Mouse (Mus musculus) brain, embryonic 14.5 days (tissue): ENCODE data around the gene Mef2a. TPM values are rescaled to one million over a fixed set of nuclear protein-coding genes. Genes with fewer than 3 reads are reported as not detected.

Experiments used
- DNase-seq: peaks from one replicate; pipeline ENCODE4 v3.0.0-alpha.2; 2011; ENCODE audit warnings: low read depth
- CTCF ChIP-seq: fragments of 200-500 bp; IDR thresholded peaks from 2 replicates; pipeline ENCODE4 v1.5.1; 2012; ENCODE audit warnings: inconsistent platforms, mild to moderate bottlenecking, moderate library complexity, borderline replicate concordance; ENCODE audit not compliant: insufficient read depth, insufficient read length; ENCODE audit errors: extremely low read depth
- POLR2A ChIP-seq: fragments of 200-500 bp; IDR thresholded peaks from 2 replicates; pipeline ENCODE4 v1.6.1; 2012; ENCODE audit warnings: mild to moderate bottlenecking, inconsistent platforms, borderline replicate concordance; ENCODE audit not compliant: poor library complexity, insufficient read depth, insufficient read length, severe bottlenecking; ENCODE audit errors: extremely low read depth
- polyA plus RNA-seq: library from polyadenylated mRNA; depleted of rRNA; stranded (reverse); fragments of >200 nt; gene quantifications from 2 replicates; pipeline ENCODE4 v1.2.3, GENCODE M21; 2012

Gene Mef2a
- polyA plus RNA-seq, 1 experiment: 41.6 TPM

DNA sequence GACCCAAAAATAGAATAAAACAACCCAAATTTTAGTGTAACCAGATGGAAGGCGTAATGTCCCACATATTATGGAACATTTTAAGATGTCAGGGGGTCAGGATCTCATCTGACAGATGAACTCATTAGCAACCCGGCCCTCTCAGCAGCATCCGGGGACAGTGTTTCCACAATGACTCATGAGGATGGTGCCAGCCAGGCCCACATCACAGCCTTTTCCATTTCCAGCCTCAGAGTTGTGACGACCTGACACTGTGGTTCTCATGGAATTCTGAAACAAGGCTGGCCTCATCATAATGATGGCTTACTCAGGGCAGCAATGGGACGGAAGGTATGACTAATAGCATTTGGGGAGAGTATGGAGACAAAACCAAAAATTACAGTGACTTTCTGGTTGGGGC lies 18.1 kb upstream of the Mef2a start:
- DNase-seq: no peak
- TF ChIP-seq POLR2A: no peak
- no peak for TF ChIP-seq CTCF

DNA sequence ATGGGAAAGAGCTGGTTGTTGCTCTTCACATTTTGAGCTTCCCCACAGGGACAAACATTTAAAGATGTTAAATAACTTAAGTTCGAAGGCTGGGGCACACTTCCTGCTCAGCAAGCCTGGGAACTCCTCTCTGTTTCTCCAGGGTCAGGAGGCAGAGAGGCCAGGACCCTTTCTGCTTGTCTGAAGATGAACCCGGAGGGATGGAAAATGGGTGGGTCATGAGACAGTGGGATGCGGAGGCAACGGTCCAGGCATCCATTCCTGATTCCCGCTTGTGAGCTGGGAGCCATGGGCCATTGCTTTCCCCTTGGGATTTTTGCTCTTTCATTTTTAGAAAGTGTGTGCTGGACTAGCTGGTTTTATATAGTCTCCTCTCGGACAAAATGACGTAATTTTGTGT lies 17.4 kb upstream of the Mef2a start:
- peak; percentile 12 for DNase-seq
- no peak for TF ChIP-seq CTCF
- no peak for TF ChIP-seq POLR2A

DNA sequence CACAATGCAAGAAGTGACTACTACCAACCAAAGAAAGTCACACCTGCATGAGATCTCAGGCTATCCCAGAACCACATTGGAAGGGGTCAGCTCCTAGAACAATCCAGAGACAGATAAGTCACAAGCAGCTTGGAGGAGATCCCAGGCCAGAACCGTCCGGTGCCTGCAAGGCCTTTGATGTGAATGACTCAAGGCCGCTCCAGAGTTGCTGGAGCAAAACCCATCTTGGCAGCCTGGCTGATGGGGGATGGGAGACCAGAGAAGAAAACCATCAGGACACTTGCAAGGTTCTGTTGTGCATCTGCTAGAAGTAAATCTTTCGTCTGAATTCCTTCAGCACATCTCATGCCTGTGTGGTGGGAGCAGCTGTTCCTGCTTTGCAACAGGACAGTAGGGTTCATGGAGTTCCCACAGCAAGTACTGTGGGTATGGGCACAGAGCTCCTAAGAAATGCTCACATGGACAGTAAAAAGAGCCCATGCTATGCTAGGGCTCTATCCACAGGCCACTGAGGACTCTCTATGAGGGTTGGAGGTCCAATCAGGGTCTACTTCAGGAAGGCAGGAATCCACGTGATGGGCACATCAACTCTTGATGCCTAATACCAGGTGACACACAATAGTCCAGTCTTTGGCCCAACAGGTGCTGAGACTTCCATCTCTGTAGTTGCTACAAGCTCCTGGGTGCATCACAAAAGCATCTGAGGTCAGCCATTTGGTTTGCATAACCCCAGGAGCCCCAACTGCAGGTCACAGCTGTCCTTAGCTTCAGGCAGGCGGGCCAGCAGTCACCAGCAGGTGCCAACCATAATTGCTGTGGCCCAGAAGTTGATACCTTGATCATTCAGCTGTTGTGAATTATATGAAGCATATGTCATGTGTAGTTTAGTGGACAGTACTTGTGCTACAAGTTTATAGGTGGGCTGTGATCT lies 12.5 kb upstream of the Mef2a start:
- TF ChIP-seq POLR2A: no peak
- TF ChIP-seq CTCF: no peak
- no peak for DNase-seq

DNA sequence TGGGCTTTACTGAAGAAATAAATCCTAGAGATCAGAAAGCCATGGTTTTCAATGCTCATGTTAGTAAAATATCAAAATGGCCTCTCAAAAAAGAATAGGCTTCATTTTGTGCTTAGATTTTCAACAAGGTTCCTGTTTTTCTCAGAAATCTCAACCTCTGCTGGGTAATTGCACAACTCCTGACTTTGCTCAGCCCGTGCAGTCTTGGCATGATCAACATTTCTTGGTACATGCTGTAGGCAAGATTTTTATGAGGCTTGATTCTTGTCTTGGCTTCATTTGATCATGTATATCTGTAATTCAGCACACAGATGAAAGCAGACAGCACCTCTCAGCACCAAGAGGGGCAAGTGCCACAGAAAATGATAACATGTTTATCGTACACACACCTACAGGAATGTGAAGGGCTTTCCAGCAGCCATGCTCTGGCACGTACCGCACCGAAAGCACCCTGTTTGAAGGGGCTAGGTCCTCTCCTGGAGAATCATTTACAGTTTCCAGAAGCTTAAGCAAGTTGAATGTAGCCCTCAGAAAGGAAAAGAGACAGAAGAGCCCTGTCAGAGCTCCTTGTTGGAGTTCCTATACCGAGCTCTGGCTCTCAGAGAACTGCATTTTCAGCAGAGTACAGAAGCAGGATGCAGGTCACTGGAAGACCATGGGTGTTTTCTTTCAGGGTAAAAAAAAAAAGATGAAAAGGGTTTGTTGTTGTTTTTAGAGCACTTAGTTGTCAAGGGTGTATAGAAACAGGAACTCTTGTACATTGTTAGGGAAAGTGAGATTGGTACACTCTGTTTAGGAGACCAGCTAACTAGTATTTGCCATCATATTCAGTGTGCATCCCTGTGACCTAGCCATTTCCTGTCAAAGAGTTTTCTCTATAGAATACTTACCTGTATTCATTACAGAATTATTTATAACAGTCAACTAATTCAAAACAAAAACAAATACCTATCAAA lies 7.8 kb upstream of the Mef2a start:
- DNase-seq: no peak
- no peak for TF ChIP-seq POLR2A
- no peak for TF ChIP-seq CTCF

DNA sequence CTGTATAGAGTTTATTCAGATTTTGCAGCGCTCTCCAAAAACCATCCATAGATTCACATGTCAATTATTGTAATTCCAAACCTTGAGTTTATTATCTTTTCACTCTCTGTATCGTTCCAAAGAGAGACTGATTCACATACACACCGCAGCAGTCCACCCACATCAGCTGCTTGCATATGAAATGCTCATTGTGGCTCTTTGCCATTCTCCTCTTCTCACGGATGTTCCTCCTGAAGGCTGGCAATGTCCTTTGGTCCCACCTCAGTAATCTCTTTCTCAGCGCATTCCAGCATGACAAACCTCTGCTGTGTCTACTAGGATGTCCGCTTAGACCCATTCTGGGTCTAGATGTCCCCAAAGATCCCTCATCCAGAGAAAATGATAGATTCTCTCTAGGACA lies 4.1 kb upstream of the Mef2a start:
- no peak for TF ChIP-seq POLR2A
- TF ChIP-seq CTCF: no peak
- no peak for DNase-seq

DNA sequence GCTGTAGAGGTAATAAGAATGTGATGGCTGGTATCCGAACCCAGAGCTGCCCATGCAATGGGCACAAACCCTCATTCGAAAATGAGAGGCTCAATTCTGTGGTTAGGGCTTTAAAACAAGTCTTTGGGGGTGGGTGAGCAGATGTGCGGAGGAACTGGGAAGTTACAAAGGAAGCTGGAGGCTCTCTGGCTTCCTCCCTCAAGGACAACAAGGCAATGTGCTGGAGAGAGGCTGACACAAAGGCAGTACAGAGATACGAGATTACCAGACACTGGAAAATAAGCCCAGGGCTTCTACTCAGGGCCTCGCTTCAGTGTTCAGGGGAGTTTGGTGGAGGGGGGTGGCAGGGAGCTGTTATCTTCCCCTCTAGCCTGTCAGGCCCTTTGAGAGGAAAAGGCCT lies 1.3 kb upstream of the Mef2a start:
- no peak for TF ChIP-seq POLR2A
- no peak for TF ChIP-seq CTCF
- peak; percentile 36 for DNase-seq

DNA sequence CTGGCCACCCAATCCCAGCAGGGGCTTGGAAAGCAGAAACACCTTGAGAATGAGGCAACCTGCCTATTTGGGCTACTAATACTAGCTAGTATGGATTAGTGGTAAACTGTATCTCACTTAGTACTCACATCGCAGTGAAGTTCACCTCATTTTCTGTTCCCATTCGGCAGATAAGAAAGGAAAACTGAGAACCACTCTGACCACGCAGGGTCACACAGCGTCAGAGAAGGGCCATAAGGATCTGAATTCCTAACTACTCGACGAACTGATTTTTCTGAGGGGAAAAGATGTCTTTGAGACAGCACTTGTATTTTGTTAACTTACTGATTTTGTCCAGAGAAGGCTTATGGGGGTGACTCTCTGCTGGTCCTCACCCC lies 914 bp upstream of the Mef2a start:
- no peak for TF ChIP-seq CTCF
- TF ChIP-seq POLR2A: no peak

DNA sequence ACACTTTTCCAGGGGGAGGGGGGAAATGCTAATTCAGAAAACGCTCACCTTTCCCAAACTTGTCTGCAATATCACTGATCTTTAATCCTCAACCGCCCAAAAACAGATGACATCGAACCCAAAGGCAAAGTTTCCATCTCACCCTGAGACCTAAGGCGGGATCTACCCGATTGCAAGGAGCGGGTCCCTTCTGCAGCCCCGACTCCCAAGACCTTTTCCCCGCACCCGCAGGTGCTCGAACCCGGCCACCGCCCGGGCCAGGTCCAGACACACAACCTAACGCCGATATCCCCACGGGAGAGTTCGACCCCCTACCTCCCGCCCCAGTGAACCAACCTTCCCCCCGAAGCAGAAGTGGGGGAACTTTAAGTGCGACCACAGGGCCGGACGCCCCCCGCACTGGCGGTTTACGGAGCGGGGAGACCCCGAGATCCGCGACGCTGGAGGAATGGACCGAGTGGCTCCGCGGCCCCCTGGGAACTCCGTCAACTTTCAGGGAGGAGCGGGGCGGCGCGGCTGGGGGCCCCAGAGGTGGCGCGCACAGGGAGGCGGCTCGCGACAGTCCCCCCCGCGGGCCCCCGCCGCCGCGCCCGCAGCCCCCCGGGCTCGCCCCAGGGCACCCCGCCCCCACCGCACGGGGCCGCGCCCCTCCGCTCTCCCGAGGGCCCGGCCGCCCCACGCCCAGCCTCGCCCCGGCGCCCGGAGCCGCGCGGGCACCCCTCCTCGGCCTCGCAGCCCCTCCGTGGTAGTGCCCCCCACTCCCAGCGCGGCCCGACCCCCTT lies 576 bp downstream of the Mef2a start:
- TF ChIP-seq POLR2A: no peak
- no peak for TF ChIP-seq CTCF
- peak; percentile 43 for DNase-seq

More for the DNA sequence above, 914 bp upstream of the Mef2a start:
- no peak for DNase-seq

DNA sequence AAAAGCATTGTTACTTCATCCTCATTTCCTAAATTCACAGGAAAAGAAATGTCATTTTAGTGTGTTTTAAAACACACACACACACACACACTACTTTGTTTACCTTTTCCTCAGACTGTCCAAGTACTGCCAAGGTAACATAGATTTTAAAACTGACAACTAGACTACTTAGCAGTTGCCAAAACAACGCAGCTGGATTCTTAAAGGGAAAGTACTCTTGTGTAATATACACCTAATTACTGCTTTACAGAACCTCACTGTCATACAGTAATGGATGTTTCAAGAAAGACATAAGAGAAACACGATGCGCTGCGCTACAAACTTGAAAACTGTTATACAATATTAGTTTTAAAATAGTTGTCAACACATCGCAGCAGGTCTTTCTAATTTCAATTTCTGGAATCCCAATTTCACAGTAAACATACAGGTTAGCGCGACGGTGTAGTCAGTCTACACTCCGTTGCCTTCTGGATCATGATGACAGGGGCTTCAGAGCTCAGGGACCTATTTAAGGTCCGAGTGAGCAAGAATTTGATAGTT lies 1.2 kb downstream of the Mef2a start:
- DNase-seq: peak; percentile 30
- no peak for TF ChIP-seq CTCF
- no peak for TF ChIP-seq POLR2A

DNA sequence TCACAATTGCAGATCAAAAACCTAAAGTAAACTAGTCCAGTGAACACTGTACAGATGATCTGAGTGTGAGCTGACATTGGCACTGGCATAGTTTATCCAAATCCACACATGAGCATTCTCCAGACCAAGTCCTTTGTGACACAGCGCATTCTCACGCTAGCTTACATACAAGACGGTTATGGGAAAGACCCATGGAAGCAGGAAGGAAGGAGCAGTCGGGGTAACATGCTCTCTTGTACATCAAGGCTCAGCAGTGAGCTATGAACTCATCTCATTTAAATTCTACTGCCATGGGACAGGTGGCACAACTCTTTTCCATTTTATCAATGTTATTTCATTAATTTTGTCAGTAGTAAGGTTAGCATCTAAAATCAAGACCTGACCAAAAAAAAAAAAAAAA lies 3.0 kb downstream of the Mef2a start:
- peak; percentile 32 for DNase-seq
- TF ChIP-seq POLR2A: no peak
- no peak for TF ChIP-seq CTCF
